Mouse (Mus musculus) layer of hippocampus, adult 9-10 months (tissue): Measurements from ENCODE around the gene Tmem212.
A peak's percentile ranks its signal among the peaks of the same experiment; 100 is the strongest.

ENCODE experiments used
- DNase-seq: peaks from one replicate; pipeline ENCODE4 v3.0.0; 2022; ENCODE audit warnings: low spot score

Tmem212 gene

DNA sequence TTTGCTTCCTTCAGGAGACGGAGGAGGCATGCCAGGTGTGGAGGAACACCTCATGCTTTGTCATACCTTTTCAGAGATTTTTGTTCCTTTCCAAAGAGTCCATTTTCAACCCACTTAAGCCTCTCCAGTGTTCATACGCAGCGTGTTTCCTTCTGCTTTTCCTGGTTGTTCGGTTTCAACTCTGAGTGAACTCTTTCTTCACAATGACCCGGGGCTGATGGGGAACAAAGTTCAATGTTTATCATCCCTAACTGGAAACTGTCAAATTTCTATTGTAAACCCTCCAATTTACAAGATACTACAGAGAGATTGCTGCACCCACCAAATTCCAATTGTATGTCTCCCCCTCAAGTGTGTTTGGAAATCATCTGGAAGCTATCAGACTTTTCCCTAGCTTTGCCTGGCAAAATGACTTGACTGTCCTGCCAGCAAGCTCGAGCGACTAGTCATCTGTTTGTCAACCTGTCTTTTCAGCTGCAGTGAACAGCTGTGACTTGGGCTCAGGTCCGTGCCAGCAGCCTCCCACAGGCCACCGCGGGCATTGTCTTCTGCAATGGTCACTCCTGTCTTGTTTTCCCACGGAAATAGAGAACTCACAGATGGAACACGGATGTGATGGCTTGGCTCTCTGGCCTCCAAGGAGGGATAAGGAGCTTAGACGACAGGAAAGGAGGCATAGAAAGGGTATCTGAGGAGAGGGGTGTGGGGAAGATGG lies 3.0 kb upstream of the Tmem212 start:
- DNase-seq, result peak; percentile 5

DNA sequence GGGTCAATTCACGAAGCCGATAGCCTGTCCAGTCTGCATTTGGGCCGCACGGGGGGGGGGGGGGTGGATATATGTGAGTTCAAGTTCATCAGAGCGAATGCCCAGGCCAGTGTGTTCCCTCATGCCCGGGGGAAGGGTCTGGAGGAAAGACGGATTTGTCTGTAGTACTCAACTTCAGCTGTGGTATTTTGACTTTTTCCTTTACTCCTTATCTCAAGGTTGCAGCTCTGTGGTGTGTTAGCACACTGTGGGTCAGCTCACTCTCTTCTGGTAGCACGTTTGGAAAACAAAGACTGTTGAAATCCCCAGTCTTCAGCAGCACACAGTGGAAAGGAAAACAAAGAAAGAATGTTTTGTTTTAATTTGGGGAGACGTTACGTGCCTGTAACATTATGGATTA lies 2.0 kb upstream of the Tmem212 start:
- no peak for DNase-seq

DNA sequence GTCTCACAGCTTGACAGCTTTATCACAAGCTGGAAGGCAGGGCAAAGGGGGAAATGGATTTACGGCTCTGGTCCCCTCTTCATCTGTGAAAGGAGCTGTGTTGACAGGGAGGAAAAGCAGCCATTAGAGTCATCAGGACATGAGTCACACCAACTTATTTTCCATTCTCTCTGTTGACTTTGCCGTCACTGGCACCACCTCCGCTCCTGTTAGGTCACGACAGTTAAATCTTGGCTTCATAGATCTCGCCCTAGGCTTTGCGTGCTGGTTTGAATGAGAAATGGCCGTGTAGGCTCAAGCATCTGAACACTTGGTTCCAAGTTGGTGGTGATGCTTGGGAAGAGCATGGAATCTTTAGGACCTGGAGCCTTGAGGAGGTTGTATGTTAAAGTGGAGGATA lies 9.6 kb downstream of the Tmem212 start:
- no peak for DNase-seq

DNA sequence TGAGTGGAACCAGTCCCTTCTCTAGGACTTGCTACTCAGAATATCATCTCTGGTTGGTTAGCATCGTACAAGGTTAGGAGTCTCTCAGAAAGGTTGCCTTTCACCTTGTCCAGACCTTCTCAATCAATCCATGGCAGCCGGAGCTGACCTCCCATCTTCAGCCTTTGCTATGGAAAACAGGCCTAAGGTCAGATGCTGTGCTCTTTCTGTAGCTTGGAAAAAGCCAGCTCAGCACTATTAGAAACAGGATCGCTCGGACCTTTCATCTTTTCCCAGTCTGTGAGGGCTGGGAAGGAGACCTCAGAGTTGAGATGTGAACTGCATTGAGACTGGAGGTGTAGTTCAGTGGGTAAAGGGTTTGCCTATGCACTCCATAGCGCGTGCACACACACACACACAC lies 10.6 kb downstream of the Tmem212 start:
- DNase-seq, result no peak

DNA sequence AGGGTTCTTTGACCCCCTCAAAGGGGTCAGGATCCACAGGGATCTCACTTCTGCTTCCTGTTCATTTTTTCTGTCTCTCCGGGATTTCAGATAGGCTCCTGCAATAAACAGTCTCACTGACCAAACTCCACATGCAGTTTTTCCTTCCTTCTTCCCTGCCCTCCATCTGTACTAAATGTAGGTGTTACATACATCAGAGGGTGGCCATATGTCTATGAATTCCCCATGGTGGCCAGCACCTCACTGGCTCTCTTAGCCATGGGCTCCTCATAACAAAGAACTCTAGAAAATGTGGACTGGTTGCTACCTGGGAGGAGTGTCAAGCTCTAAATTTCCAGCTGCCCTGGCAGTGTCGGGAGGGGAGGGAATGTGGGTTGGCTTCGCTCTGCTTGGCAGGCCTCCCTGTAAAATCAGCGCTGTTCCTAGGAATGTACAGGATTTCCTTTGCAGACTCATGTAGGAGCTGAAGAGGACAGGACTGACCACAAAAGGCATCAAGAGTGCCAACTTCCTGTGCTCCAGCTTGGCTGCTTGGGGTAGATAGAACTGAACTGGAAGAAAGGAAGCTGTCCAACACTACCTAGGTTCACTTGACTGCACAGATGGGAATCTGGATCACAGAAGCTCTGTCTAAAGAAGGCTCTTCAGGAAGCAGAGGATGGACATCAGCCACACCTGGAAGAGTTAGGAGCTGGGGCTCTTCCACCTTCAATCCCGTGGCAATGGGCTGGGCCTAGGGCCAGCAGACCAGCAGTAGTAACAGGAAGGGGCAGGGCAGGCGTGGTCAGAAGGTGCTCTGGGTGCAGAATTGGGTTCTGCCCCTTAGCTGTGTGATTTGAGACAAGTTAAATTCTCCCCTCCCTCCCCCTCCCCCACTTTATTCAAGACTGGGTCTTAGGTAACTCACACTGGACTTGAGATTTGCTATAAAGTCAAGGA lies 14.0 kb downstream of the Tmem212 start:
- DNase-seq, result no peak

DNA sequence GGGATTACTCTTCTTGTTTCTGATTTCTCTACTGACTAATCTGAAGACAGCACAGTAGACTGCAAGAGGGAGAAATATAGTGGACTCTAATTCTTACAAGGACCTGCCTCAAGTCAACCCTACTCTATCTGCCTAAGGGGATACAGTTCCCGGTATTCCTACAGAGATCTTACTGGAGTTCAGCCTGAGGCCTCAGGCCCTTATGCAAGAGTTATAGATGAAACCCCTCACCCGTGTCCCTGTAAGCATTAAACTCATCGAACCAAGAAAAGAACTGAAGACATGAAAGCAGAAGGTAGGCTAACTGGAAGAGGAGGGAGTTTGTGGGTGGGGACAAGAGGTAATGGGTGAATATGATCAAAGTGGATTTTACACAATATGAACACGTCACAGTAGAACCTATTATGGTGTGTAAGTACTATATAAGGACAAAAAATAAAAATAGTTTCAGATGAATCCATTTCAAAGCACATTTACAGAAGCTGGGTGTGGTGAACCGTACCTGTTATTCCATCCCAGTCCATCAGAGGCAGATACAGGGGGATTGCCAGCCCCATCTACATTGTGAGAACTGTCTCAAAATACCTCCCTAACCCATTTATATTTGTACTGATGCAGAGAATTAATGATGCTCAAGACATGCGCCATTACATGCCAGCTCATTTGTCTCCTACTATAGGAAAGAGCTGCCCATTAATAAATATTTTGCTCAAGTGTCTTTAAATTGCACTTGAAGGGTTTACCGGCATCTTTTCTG lies 17.1 kb downstream of the Tmem212 start:
- no peak for DNase-seq

DNA sequence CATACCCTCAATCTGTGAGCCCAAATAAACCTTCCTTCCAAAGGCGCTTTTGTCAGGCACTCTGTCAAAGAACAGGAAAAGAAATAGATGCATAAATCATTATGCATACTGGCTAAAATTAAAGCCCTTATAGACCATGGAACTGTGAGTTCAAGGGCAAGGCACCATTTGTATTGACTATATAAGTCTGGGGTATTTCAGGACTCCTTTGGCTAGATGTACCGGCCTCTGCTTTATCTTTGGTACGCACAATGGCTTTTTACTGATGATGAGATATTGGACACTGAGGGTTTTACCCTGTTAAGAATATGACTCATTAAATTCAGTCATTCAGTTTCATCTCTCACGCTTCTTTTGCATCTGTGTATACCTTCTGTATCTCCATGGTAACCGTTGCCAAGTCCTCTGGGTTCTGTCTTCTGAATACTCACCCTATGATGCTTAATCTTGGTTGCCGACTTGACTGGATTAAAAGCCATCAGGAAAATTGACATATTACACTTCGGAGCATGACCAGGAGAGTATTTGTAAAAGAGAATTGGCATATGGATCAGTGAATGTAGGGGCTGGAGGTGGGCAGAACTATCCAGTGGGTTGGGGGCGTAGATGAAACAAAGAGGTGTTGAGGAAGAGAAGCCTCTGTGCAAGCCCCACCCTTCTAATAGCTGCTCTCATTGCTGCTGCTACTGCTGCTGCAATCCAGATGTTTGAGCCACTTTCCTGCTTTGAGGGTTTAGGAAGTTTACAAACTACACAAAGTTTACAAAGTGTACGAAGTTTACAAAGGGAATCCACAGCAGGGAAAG lies 22.7 kb downstream of the Tmem212 start:
- DNase-seq, result peak; percentile 10

DNA sequence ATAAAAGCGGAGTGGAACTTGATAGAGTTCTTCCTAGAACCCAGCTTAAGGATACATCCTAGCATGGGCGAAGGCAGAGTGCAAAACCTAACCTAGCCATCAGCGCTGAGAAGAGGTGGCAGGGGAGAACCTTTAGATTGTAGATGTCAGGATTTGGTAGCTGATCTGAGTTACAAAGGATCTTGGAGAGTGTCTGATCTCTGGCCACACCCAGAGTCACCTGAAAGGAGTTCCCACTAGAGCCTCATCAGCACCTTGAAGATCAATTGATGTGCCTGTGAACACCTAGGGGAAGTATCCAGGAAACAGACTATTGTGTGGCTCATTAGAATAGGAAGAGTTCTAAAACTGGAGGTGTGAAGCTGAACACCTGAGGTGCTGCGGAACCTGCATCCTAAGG lies 23.7 kb downstream of the Tmem212 start:
- DNase-seq, result no peak

DNA sequence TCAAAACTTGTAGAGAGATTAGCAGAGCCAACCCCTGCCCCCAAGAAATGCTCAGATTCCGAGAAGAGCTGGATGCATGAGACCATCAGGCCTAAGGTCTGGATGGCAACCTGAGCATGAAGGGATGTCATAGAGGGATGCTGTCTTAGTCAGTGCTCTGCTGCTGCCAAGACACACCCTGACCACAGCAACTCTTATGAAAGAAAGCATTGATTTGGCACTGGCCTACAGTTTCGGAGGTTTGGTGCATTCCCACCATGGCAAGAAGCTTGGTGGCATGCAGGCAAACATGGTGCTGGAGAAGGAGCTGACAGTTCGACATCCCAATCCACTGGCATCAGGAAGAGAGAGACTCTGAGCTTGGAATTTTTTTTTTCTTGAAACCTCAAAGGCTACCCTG lies 24.3 kb downstream of the Tmem212 start:
- DNase-seq, result no peak

DNA sequence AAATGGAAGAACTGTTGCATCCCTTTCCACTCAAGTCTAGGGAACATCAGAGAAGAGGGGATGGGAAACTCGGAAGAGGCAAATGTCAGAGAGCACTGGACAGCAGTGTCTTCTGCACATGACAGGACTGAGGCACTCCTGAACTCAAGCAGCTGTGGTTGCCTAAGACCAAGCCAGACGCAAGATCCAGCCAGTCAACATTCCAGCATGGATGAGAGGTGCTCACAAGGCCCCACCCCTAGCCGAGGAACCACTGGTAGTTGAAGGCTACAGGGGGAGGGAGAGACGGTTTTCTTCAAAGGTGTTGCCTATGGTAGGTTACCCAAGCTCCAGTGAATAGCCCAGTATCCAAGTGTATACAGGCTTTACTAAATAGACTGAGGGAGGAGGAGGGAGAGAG lies 24.8 kb downstream of the Tmem212 start:
- no peak for DNase-seq

DNA sequence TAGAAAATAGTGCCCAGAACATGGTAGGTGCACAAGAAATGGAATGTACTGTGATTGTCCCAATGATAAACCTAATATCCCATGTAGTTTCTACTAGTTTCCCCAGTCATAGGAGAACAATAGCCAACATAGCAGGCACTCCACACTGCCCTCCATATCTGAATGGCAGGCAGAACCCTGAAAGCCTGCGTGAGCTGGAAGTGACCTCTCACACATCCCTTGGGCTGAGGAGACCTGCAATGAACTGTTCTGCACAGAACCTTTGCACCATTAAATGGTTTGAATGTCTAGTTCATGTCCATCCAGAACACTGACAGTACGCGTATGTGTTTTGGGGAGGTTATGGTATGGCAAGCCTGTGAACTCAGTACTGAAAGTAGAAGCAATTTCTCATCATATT lies 27.5 kb downstream of the Tmem212 start:
- no peak for DNase-seq

DNA sequence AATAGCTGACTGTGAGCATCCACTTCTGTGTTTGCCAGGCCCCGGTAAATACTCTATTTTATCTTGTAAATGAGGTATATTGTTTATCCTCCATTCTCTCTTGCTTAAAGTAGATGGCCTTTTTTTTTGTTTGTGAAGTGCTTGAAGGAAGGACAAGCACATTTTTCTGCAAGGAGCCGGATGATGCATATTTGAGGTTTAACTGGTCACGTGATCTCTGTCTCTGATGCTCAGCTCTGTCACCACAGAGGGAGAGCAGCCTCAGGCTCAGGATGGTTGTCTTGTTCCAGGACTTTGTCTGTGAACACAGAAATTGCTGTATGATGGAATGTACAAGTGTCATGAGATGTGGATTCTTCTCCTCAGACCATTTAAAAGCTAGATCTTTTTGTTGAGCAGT lies 28.4 kb downstream of the Tmem212 start:
- DNase-seq, result no peak

DNA sequence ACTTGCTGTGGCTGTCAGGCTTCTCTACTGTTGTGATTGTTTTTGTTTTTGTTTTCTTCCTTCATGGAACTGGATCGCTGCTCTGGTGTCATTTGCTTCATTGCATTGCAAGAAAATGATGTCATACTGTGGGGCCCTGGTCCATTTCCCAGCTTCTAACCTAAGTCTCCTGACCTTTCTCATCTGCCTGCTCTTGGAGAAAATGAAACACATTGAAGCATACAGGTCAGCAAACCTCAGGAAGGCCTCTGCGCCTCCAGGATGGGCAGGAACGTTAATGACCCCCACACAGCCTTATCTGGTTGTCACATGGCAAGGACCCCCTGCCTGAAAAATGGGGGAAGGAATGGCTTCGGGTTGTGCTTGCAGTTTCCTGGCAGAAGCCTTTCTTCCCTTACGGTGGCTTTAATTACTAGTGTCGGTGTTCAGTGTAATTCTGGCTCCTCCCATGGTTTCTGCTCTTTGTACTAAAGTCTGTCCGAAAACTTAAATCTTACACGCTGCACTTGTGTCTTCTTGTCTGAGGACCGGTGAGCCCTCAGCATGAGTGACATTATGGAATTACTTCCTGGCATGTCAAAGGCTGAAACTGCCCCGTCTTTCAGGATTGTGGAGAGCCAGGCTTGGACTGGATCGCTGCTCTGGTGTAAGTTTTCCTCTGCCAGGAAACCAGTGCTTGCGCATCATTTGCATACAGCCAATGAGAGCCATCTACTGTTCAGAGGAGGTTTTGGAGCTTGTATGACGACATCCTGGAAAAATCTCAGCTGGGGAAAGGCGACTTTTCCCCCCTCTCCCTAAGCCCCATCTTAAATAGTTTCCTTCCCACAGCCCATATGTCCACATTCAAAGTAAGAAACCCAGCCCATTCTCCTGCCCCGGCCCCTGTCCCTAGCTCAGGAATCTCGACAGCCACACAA lies 33.1 kb downstream of the Tmem212 start:
- peak; percentile 45 for DNase-seq

DNA sequence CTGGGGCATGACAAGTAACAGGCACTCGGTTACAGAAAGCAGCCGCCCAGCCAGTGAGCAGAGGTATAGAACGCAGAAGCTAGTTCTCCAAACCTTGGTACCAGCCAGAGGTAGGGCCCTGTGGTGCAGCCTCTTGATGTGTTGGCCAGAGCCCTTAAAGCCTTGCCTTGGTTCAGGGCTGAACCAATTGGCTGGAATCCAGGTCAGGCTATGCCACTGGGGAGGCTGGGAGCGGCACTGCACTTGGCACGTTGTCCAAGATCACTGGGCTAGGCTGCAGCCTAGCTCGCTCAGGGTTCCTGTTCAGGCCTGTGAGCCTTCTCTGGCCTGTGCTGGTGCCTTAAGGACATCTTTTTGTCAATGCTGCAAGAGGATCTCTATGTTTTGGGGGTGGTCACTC lies 34.6 kb downstream of the Tmem212 start:
- no peak for DNase-seq

DNA sequence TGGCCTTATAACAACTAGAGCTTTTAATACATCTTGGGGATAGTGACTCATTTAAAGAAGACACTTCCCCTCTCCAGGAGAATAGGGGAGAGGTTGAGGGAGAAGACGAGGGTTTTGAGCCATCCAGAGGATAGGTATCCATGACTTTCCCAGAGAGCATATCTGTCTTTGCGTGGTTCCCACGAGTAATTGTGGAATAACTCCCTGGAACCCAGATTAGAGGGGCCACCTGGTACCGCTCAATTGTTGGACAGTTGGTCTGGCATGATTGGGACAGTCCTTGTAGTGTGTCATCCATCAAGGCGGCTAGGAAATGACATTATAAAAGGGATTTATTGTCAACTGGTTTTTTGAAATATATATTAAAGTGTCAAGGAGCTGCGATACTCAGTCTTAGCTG lies 35.1 kb downstream of the Tmem212 start:
- DNase-seq, result no peak

DNA sequence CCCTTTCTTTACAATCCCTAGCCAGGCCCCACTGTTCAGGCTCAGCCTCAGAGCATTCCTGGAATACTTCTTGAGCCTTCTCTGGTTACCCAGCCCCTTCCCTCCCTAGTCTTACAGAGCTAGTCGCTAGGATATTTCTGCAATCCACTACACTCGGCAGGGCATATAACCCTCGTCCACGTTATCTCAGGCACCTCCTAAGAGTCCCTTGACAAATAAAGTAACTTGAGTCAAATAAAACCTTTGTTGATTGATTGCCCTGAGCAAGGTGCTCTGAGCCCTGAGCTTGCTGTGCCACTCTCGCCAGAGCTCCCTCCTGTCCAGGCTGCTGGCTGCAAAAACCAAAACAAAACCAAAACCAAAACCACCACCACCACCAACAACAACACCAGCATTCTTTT lies 37.0 kb downstream of the Tmem212 start:
- DNase-seq, result no peak

DNA sequence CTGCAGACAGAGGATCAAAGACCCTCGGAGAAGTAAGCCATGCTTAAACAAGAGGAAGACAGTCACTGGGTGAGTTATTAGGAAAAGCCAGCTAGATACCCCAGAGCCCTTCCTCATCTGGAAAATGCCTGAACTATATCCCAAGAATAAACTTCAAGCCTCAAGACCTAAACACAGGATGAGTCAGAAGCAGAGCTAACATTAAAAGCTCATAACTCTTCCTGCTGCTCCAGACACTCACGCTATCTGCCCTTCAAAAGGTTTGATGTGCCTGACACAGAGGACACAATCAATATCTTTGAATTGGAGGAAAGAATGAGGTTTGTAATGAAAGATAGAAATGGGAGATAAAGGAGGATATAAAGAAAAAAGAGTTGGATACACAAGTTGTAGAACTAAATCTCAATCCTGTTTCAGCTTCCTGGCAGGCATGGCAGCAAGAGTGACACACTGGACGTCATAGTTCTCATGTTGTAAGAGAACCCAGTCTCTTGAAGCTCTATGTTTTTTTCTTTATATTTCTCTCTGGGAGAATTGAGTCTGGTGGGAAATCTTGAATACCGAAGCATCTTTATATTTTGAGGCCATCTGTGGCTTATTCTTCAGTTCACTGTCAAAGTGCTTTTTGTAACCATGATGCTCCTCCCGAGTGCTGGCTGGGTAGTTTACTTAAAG lies 37.6 kb downstream of the Tmem212 start:
- DNase-seq, result no peak

DNA sequence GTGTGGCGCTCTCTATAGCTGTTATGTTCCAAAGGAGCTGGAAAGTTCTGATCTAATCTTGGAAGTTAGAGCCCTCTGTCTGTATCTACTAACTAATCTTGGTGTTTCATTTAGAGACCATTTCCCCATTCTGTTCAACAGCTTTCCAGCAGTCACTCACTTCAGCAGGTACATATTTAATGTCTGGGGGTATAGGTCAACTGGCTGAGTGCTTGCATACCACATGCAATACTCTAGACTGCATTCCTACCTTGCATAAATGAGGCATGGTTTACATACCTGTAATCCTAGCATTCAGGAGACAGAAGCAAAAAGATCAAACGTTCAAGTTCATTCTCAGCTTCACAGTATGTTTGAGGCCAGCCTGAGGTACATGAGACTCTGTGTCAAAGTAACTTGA lies 39.9 kb downstream of the Tmem212 start:
- DNase-seq, result no peak

DNA sequence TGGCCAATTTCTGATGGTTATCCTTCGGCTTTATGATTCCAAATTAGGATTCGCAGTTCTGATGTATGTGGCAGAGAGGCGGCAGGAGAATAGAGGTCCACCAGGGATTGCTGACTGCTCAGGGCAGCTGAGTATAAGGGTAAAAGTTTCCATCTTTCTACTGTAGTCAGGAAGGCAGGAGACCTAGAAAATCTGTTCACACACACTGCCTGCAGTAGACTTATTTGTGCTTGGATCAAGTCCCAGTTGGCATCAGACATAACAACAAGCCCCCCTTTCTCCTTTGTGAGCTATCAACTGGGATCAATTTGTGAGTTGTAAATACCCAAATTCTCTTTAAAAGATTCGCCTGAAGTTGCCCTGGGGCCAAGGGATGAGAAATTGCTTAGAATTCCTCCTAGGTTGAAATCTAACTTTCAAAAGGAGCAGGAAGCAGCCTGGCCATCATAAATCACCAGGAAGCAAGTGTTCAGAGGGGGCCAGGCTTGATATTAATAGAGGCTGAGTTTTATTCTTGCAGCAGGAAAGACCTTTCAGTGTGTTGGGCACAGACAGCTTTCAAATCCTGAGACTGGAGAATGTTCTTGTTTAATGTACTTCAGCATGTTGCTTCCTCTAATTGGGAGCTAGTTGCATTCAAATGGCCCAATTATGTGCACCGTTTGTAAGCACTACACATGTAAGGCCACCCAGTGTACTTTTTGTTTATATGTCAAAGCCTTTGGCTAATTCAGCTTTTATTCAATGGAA lies 41.6 kb downstream of the Tmem212 start:
- no peak for DNase-seq
